Mouse (Mus musculus): ENCODE measurements around the gene Cpox.

DNA sequence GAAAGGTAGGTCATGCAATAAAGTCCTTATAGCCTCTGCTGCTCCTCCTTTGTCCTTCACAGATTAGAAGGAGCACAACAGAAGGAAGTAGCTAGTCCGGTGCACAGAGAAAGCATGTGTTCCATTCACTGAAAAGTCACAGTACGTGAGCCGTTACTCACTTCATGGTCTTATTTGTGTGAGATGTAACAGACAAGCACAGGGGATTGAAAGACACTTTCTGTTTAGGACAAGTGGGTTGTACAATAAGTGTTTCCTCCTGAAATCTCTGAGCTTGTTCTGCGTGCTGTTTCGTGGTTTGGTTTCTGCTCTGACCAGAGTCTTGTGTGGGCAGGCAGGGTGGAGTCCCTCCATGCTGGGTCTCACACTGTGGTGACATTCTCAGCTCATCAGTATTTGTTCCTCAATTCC, 20.2 kb downstream of the Cpox start:
- TF ChIP-seq POLR2A (IDR thresholded peaks at IDR 0.05; ENCODE audit: borderline replicate concordance, extremely low read depth, insufficient read depth, insufficient read length, poor library complexity, severe bottlenecking) (no peak), CTCF (IDR thresholded peaks at IDR 0.05; ENCODE audit: borderline replicate concordance, extremely low read depth, insufficient read depth, insufficient read length) (no peak)
